9 mouse cellular contexts compared by ENCODE assay signal in genomic region chr7:27402675-27403074, GRCm38 (mm10). TPM values are rescaled to one million over a fixed set of nuclear protein-coding genes. Genes with fewer than 3 reads are reported as not detected.
DNase-seq lines count a peak whose midpoint lies in the region; ATAC-seq and TF ChIP-seq lines count a peak whose summit lies in the region.
"Had no signal": no experiment of that assay in that cellular context is flagged by ENCODE, and none has a peak within 500 bp of the region (broad histone marks: within the 10 kb centered on the region; RNA-seq: fewer than 3 reads in every experiment).

No protein-coding gene starts in this region.

- peaks cover 56% of the 10 kb centered on the region for H3K27me3 ChIP-seq in forebrain, embryonic 11.5 days (ENCODE audit: control insufficient read depth, insufficient read depth, low read length)
- peaks cover 80% of the 10 kb centered on the region for H3K27me3 ChIP-seq in forebrain, embryonic 15.5 days
- peaks cover 49% of the 10 kb centered on the region for H3K27me3 ChIP-seq in midbrain, postnatal 0 days (ENCODE audit: insufficient read depth, low read length)
- peaks cover 74% of the 10 kb centered on the region for H3K27me3 ChIP-seq in stomach, embryonic 15.5 days (replicated peaks)

- peak; percentile 79 for TF ChIP-seq CTCF in midbrain, postnatal 0 days (IDR thresholded peaks at IDR 0.05)

- H3K9me3 ChIP-seq in forebrain, embryonic 11.5 days (ENCODE audit: control insufficient read depth, low read length): peaks cover 5% of the 10 kb centered on the region; the same call in 1 of the 2 replicates
- H3K9me3 ChIP-seq in forebrain, embryonic 15.5 days: no peaks in the 10 kb centered on the region
- H3K9me3 ChIP-seq in midbrain, postnatal 0 days (ENCODE audit: low read length): no peaks in the 10 kb centered on the region
- H3K9me3 ChIP-seq in stomach, embryonic 15.5 days: no peaks in the 10 kb centered on the region
- H3K9me3 ChIP-seq: liver, embryonic 15.5 days had no signal

- no peak overlapping the region for H3K9ac ChIP-seq in forebrain, embryonic 11.5 days (ENCODE audit: low read length)
- H3K9ac ChIP-seq in forebrain, embryonic 15.5 days (replicated peaks): no peak overlapping the region
- no peak overlapping the region for H3K9ac ChIP-seq in midbrain, postnatal 0 days (replicated peaks; ENCODE audit: low read length, poor library complexity, severe bottlenecking)
- H3K9ac ChIP-seq in stomach, embryonic 15.5 days: no peak overlapping the region
- H3K9ac ChIP-seq: liver, embryonic 15.5 days had no signal

- WGBS in forebrain, embryonic 11.5 days: 5% methylated on average over 16 of the region's 16 CpGs
- 7% methylated on average over 16 of the region's 16 CpGs for WGBS in forebrain, embryonic 15.5 days
- WGBS in midbrain, postnatal 0 days: 13% methylated on average over 16 of the region's 16 CpGs
- WGBS in stomach, embryonic 15.5 days: 9% methylated on average over 16 of the region's 16 CpGs

- no peak overlapping the region for H3K27ac ChIP-seq in forebrain, embryonic 11.5 days (ENCODE audit: low read depth, low read length)
- no peak overlapping the region for H3K27ac ChIP-seq in forebrain, embryonic 15.5 days (replicated peaks)
- no peak overlapping the region for H3K27ac ChIP-seq in midbrain, postnatal 0 days (ENCODE audit: low read depth, low read length)
- H3K27ac ChIP-seq in stomach, embryonic 15.5 days: no peak overlapping the region
- H3K27ac ChIP-seq: liver, embryonic 15.5 days had no signal

- H3K4me3 ChIP-seq in forebrain, embryonic 11.5 days (ENCODE audit: low read depth, low read length): no peak overlapping the region
- H3K4me3 ChIP-seq in forebrain, embryonic 15.5 days: no peak overlapping the region
- H3K4me3 ChIP-seq in midbrain, postnatal 0 days (ENCODE audit: low read depth, low read length): no peak overlapping the region
- H3K4me3 ChIP-seq in stomach, embryonic 15.5 days (replicated peaks): no peak overlapping the region
- H3K4me3 ChIP-seq: liver, embryonic 15.5 days had no signal

- no peaks in the 10 kb centered on the region for H3K4me1 ChIP-seq in forebrain, embryonic 11.5 days (replicated peaks; ENCODE audit: control insufficient read depth, insufficient read depth, low read length)
- peaks cover 4% of the 10 kb centered on the region; the same call in 1 of the 2 replicates for H3K4me1 ChIP-seq in forebrain, embryonic 15.5 days
- no peaks in the 10 kb centered on the region for H3K4me1 ChIP-seq in midbrain, postnatal 0 days (ENCODE audit: insufficient read depth, low read length)
- H3K4me1 ChIP-seq in stomach, embryonic 15.5 days: 0 out of 2 replicates have a peak, but pooled peaks cover 5% of the 10 kb centered on the region
- H3K4me1 ChIP-seq: liver, embryonic 15.5 days had no signal

- H3K4me2 ChIP-seq in forebrain, embryonic 11.5 days (ENCODE audit: low read depth, low read length, severe bottlenecking): no peak overlapping the region
- no peak overlapping the region for H3K4me2 ChIP-seq in forebrain, embryonic 15.5 days (replicated peaks)
- no peak overlapping the region for H3K4me2 ChIP-seq in midbrain, postnatal 0 days (ENCODE audit: low read depth, low read length, poor library complexity, severe bottlenecking)
- no peak overlapping the region for H3K4me2 ChIP-seq in stomach, embryonic 15.5 days
- H3K4me2 ChIP-seq: liver, embryonic 15.5 days had no signal

- no peaks in the 10 kb centered on the region for H3K36me3 ChIP-seq in forebrain, embryonic 11.5 days (ENCODE audit: control insufficient read depth, insufficient read depth, low read length)
- no peaks in the 10 kb centered on the region for H3K36me3 ChIP-seq in forebrain, embryonic 15.5 days
- H3K36me3 ChIP-seq in midbrain, postnatal 0 days (ENCODE audit: insufficient read depth, low read length): peaks cover 26% of the 10 kb centered on the region; the same call in 1 of the 2 replicates
- no peaks in the 10 kb centered on the region for H3K36me3 ChIP-seq in stomach, embryonic 15.5 days
- H3K36me3 ChIP-seq: liver, embryonic 15.5 days had no signal

- ATAC-seq in forebrain, embryonic 11.5 days (replicated peaks; ENCODE audit: low FRiP score): no peak
- no peak for ATAC-seq in forebrain, embryonic 15.5 days (replicated peaks)
- peak; percentile 83 for ATAC-seq in granulocyte monocyte progenitor cell, adult 5-6 weeks (replicated peaks; ENCODE audit: poor library complexity, severe bottlenecking)
- ATAC-seq in midbrain, postnatal 0 days (ENCODE audit: low FRiP score): 0 out of 2 replicates have a peak, but pooled peaks have one; percentile 50
- 0 out of 2 replicates have a peak, but pooled peaks have one; percentile 37 for ATAC-seq in stomach, embryonic 15.5 days (ENCODE audit: insufficient read depth, low FRiP score, low read depth)

- peak; percentile 84 for DNase-seq in forebrain, embryonic 11.5 days (ENCODE audit: low spot score)
- peak; percentile 40 for DNase-seq in NIH3T3 (ENCODE audit: low read depth)
- peak; percentile 92 to 95 for DNase-seq in cerebellum, postnatal 14 days
- peak; percentile 72 to 79 for DNase-seq in left cerebral cortex, adult 8-10 months (ENCODE audit: low spot score in 2 of 2)
- DNase-seq in midbrain, postnatal 0 days (ENCODE audit: low spot score): peak; percentile 72

RNA-seq across cellular contexts. Expression of gene Sptbn4, which starts 44.8 kb away (rescaled TPM):
- 0.19 and 0.28 TPM in 2 replicates for polyA plus RNA-seq in forebrain, embryonic 11.5 days (2014; fragmentation: Nextera tagmentation; extraction: Ambion mirVana)
- polyA plus RNA-seq in forebrain, embryonic 15.5 days (2015; fragmentation: Nextera tagmentation; extraction: Ambion mirVana): 2.0 and 2.2 TPM in 2 replicates
- total RNA-seq in granulocyte monocyte progenitor cell, adult 5-6 weeks (2014; fragmentation: Nextera tagmentation): 0.19 TPM in 1 of 2 replicates, not detected in the other
- 0.09 TPM in 1 of 2 replicates, not detected in the other for total RNA-seq in granulocyte monocyte progenitor cell, adult 5-6 weeks (2017)
- 100 to 1,000 TPM; 119 to 133 (median 127) TPM for total RNA-seq in left cerebral cortex, adult 8-10 months (2022)
- 27.1 and 36.3 TPM in 2 replicates for total RNA-seq in midbrain, postnatal 0 days (2014; rRNA removed)
- polyA plus RNA-seq in midbrain, postnatal 0 days (2015; fragmentation: Nextera tagmentation; extraction: Ambion mirVana): 3.4 and 4.0 TPM in 2 replicates
- polyA plus RNA-seq in stomach, embryonic 15.5 days (2015; fragmentation: Nextera tagmentation; extraction: Ambion mirVana): 0.45 and 0.58 TPM in 2 replicates

RNA-seq across cellular contexts. Expression of gene Blvrb, which starts 45.1 kb away (rescaled TPM):
- 34.4 and 38.0 TPM in 2 replicates for polyA plus RNA-seq in forebrain, embryonic 11.5 days (2014; fragmentation: Nextera tagmentation; extraction: Ambion mirVana)
- 15.8 and 17.1 TPM in 2 replicates for polyA plus RNA-seq in forebrain, embryonic 15.5 days (2015; fragmentation: Nextera tagmentation; extraction: Ambion mirVana)
- total RNA-seq in granulocyte monocyte progenitor cell, adult 5-6 weeks (2014; fragmentation: Nextera tagmentation): 10.4 and 12.2 TPM in 2 replicates
- 6.2 and 8.6 TPM in 2 replicates for total RNA-seq in granulocyte monocyte progenitor cell, adult 5-6 weeks (2017)
- total RNA-seq in left cerebral cortex, adult 8-10 months (2022): 10 to 100 TPM; 17.3 to 23.4 (median 20.2) TPM
- 13.7 and 19.5 TPM in 2 replicates for total RNA-seq in midbrain, postnatal 0 days (2014; rRNA removed)
- 15.9 and 18.3 TPM in 2 replicates for polyA plus RNA-seq in midbrain, postnatal 0 days (2015; fragmentation: Nextera tagmentation; extraction: Ambion mirVana)
- polyA plus RNA-seq in stomach, embryonic 15.5 days (2015; fragmentation: Nextera tagmentation; extraction: Ambion mirVana): 86.6 and 133 TPM in 2 replicates

RNA-seq across cellular contexts. Expression of gene Gm20479, which starts 45.5 kb away (rescaled TPM):
- polyA plus RNA-seq in forebrain, embryonic 11.5 days (2014; fragmentation: Nextera tagmentation; extraction: Ambion mirVana): not detected in 2 replicates
- 0.46 TPM in 1 of 2 replicates, not detected in the other for polyA plus RNA-seq in forebrain, embryonic 15.5 days (2015; fragmentation: Nextera tagmentation; extraction: Ambion mirVana)
- not detected in 2 replicates for total RNA-seq in granulocyte monocyte progenitor cell, adult 5-6 weeks (2014; fragmentation: Nextera tagmentation)
- total RNA-seq in granulocyte monocyte progenitor cell, adult 5-6 weeks (2017): 1.5 TPM in 1 of 2 replicates, not detected in the other
- not detected for total RNA-seq in left cerebral cortex, adult 8-10 months (2022)
- not detected in 2 replicates for total RNA-seq in midbrain, postnatal 0 days (2014; rRNA removed)
- not detected in 2 replicates for polyA plus RNA-seq in midbrain, postnatal 0 days (2015; fragmentation: Nextera tagmentation; extraction: Ambion mirVana)
- polyA plus RNA-seq in stomach, embryonic 15.5 days (2015; fragmentation: Nextera tagmentation; extraction: Ambion mirVana): 0.62 and 1.7 TPM in 2 replicates

RNA-seq across cellular contexts. Expression of gene Shkbp1, which starts 46.9 kb away (rescaled TPM):
- 64.3 and 67.6 TPM in 2 replicates for polyA plus RNA-seq in forebrain, embryonic 11.5 days (2014; fragmentation: Nextera tagmentation; extraction: Ambion mirVana)
- 90.2 and 91.5 TPM in 2 replicates for polyA plus RNA-seq in forebrain, embryonic 15.5 days (2015; fragmentation: Nextera tagmentation; extraction: Ambion mirVana)
- total RNA-seq in granulocyte monocyte progenitor cell, adult 5-6 weeks (2014; fragmentation: Nextera tagmentation): 23.6 and 31.1 TPM in 2 replicates
- 13.9 and 18.8 TPM in 2 replicates for total RNA-seq in granulocyte monocyte progenitor cell, adult 5-6 weeks (2017)
- total RNA-seq in left cerebral cortex, adult 8-10 months (2022): 10 to 100 TPM; 20.7 to 25.9 (median 23.1) TPM
- 36.3 and 42.7 TPM in 2 replicates for total RNA-seq in midbrain, postnatal 0 days (2014; rRNA removed)
- 24.1 and 25.1 TPM in 2 replicates for polyA plus RNA-seq in midbrain, postnatal 0 days (2015; fragmentation: Nextera tagmentation; extraction: Ambion mirVana)
- 38.8 and 43.7 TPM in 2 replicates for polyA plus RNA-seq in stomach, embryonic 15.5 days (2015; fragmentation: Nextera tagmentation; extraction: Ambion mirVana)

Comparison
In these comparisons a context has a peak if more than half of its experiments do, and no peak if none do; other contexts are left out.
1. ATAC-seq: peak in granulocyte monocyte progenitor cell, adult 5-6 weeks (single experiment), midbrain, postnatal 0 days (single experiment) and stomach, embryonic 15.5 days (single experiment); none in forebrain, embryonic 11.5 days (single experiment) and forebrain, embryonic 15.5 days (single experiment).
2. DNase-seq: peak in every context shown above with its lines; median percentile 94 in cerebellum, postnatal 14 days; 84 in forebrain, embryonic 11.5 days; 76 in left cerebral cortex, adult 8-10 months; 72 in midbrain, postnatal 0 days; 40 in NIH3T3.